Mouse (Mus musculus): ENCODE data around the gene Fubp1.
"Not testable (repeated sequence)": the region's sequence is repeated elsewhere in the genome, so short reads cannot be mapped to it uniquely, and the experiment has no call there.

Gene Fubp1

GRCm38 (mm10) chr3:152192238-152192931, 17.8 kb upstream of the Fubp1 start:
- DNase-seq (ENCODE audit: low read depth, low spot score), result no peak

- DNase-seq (ENCODE audit: low read depth, low spot score), result no peak
These were observed 17.0 kb upstream of the Fubp1 start for GRCm38 (mm10) chr3:152193177-152193576.

- DNase-seq (ENCODE audit: low read depth, low spot score), result peak; percentile 55
These were observed 16.6 kb upstream of the Fubp1 start for GRCm38 (mm10) chr3:152193635-152194097.

- DNase-seq (ENCODE audit: low read depth, low spot score), result not testable (repeated sequence)
These were observed 13.0 kb upstream of the Fubp1 start for GRCm38 (mm10) chr3:152197246-152197645.

DNA sequence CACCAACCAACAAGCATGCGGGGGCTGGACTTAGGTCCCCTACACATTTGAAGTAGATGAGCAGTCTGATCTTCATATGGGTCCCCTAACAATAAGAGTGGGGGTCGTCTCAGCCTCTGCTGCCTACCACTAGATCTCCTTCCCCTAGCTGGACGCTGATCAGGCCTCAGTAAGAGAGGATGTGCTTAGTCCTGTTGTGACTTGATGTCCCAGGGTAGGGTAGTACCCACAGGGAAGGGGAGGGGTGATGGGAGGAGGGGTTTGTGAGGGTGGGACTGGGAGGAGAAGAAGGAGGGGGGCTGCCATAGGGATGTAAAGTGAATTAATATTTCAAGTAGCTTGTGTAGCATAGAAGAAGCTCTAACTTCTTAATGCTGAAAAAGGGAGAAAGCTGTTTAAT, 11.1 kb upstream of the Fubp1 start:
- no peak for DNase-seq (ENCODE audit: low read depth, low spot score)

DNA sequence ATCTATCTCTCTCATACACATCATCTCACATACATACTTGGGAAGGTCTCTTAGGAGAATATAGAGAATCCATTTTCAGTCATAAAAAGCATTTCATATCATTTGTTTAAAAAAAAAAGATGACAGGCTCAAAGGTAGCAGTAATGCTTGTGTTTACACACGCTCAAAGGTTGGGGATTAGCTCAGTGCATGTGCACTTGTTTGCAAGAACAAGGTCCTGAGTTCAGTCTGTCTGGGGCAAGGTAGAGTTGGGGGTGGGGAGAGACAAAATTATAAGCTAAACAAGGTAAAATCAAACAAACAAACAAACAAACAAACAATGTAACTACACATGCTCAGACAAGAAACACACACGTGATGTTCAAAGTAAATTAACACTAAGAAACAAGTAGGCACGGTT, 9.0 kb upstream of the Fubp1 start:
- no peak for DNase-seq (ENCODE audit: low read depth, low spot score)

DNA sequence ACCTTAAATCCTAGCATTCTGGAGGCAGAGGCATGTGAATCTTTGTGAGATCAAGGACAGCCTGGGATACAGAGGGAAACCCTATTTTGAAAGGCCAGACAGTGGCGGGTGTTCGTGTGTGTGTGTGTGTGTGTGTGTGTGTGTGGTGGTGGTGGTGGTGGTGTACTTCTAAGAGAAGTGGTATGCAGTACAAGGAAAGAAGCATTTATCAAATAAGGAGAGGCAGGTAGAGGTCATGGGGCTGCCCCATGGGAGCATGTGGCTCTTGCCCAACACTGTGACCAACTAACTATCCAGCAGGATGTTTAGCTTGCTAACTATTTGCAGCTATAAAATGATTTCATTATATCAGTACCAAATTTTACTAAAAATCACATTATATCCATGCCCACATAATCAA, 8.6 kb upstream of the Fubp1 start:
- no peak for DNase-seq (ENCODE audit: low read depth, low spot score)

- no peak for DNase-seq (ENCODE audit: low read depth, low spot score)
These were observed 7.3 kb upstream of the Fubp1 start for GRCm38 (mm10) chr3:152202942-152203341.

GRCm38 (mm10) chr3:152203411-152203810, 6.8 kb upstream of the Fubp1 start:
- no peak for DNase-seq (ENCODE audit: low read depth, low spot score)

DNA sequence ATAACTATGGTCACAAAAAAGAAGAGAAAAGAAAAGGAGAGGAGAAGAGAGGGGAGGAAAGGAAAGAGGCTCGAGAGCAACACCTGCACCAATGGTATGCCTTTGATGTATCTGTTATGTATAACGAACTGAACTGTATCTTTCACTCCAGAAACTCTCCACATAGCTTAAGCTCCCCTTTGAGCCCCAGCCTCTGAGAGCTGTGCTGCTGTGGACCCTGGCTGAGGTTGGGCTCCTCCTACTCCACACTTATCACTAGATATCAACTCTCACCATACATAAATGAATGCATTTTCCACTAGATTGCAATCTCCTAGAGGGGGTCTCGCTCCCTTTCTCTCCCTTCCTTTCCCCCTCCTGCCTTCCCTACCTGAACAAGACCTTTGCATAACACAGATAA, 6.2 kb upstream of the Fubp1 start:
- no peak for DNase-seq (ENCODE audit: low read depth, low spot score)

DNA sequence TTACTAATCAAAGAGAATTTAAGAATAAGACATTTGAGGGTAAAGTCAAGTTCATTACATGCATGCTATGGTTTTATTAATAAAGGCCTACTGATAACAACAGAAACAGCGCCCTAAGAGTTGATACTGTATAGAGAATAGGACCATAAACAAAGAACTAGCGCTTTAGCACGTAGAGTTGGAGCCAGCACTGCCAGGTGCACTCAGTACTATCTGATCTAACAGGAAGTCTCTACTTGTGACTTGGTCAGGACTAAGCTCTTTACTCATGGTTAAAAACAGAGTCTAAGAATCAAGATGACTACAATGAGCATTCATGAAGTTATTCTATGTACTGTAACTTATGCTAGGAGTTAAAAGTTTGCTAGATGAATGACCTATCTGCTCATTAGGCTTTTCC, 5.6 kb upstream of the Fubp1 start:
- no peak for DNase-seq (ENCODE audit: low read depth, low spot score)

DNA sequence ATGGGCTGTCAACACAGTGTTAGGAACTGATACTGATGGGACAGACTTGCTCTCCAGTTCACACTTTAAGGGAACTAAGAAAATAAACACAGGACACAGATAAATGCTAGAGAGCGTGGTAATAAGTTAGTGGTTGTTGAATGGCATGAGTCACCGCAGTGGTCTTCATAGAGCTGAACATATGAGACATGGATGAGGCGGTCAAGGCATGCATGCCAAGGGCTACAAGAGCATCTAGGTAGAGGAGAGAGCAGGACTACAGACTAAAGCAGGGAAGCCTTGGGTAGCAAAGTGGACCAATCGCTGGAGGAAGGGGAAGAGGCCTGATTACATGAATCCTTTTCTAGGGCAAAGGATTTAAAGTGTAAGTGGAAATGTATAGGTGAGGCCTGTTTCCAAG, 3.1 kb upstream of the Fubp1 start:
- no peak for DNase-seq (ENCODE audit: low read depth, low spot score)

DNA sequence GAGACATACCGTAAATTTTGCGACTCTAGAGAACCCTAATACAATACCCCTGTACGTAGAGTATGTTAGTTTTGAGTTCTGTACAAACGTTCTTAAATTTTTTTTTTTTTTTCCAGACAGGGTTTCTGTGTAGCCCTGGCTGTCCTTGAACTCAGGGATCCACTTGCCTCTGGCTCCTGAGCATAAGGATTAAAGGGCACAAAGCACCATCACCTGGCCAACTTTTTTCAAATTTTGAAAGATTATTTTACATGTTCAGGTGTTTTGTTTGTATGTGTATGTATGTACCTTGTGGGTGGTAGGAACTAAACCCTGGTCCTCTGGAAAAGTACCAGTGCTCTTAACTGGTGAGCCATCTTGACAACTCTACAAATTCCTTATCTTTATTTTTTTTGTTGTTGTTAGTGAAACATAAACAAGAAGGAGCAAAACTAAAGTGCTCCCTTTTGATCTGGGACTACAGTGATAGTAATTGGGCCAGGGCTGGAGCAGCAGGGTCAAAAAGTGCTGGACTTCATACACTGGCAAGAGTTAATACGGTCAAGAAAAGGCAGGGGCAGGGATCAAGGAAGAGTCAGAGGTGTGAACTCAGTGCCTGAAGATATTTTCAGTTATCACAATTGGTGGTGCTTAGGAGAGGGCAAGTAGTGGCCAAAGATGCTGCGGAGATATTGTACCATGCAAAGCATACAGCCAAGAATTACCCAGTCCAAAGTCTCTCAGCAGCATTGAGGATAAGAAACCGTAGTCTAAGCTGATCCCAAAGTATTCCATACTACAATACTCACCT, 1.9 kb upstream of the Fubp1 start:
- DNase-seq (ENCODE audit: low read depth, low spot score), result no peak

GRCm38 (mm10) chr3:152209177-152209966, 850 bp upstream of the Fubp1 start:
- no peak for DNase-seq (ENCODE audit: low read depth, low spot score)

DNA sequence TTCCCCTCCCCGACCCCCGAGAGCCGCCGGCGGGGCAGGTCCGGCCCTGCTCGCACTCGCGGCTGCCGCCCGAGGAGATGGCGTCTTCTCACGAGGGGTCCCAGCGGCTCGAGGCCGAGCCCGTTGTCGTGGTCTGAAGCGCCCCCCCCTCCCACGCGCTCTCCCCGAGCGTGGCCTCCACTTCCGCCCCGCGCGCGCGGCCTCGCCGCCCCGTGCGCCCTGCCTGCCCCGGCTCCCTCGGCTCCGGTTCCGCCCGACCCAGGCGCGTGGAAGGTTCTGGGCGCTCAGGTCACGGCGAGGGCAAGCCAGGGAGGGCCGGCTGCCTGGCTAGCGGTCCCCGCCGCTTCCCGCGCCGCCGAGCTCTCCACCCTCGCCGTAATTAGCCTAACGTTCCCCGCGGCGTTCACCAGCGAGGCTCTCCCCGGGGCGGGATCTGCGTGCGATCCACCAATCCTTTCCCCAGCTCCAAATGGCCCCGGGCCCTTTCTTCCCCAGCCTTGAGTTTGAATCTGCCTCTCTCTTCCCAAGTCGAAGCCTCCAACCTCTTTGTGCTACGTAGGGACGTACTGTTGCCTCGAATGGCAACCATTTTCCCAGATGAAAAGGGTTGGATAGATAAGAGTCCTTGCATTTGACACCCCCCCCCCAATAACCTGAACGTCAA, 638 bp downstream of the Fubp1 start:
- DNase-seq (ENCODE audit: low read depth, low spot score), result no peak

DNA sequence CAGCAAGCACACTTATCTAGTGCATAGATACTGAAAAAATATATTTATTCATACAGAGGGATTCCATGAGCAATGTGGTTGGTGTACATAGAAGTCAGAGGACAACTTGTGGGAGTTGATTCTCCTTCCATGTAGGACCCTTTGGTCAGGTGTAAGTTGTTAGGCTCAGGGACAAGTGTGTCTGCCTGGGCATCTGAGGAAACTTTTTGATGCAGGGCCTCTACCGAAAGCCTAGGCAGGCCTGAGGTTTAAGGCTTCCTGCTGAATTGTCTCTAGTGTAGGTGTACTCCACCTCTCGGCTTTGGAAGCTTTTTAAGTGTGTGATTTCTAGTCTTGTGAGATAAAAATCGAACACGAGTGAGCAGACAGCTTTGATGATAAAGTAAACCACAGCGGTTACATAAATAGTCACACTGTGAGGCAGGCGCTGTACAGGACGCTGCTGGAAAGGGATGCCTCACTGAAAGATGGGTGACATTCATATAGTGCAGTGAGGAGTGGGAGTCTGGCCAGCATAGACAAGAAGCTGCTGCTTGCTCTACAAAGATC, 1.6 kb downstream of the Fubp1 start:
- DNase-seq (ENCODE audit: low read depth, low spot score), result no peak

GRCm38 (mm10) chr3:152213416-152213815, 3.2 kb downstream of the Fubp1 start:
- no peak for DNase-seq (ENCODE audit: low read depth, low spot score)

- no peak for DNase-seq (ENCODE audit: low read depth, low spot score)
These were observed 14.7 kb downstream of the Fubp1 start for GRCm38 (mm10) chr3:152224918-152225317.

- DNase-seq (ENCODE audit: low read depth, low spot score), result no peak
These were observed 15.7 kb downstream of the Fubp1 start for GRCm38 (mm10) chr3:152225906-152226305.

GRCm38 (mm10) chr3:152228843-152229242, 18.6 kb downstream of the Fubp1 start:
- no peak for DNase-seq (ENCODE audit: low read depth, low spot score)

DNA sequence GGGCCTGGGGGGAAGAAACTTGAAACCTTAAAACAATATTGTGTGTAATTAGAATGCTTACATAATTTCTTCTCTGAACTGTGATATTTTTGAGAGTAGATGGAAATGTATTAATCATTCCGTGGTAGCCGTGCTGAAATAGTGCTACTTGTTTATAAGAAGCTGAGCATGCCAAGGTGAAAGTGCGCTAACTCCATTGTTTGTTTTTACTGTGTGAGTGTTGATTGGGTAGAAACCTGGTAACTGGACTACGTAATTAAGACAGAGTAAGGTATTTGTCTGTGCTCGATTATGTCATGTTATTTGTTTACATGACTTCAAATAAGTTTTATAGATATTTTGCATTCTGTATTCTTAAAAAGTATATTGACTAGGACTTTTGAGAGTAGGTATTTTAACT, 19.0 kb downstream of the Fubp1 start:
- no peak for DNase-seq (ENCODE audit: low read depth, low spot score)

Measured in WW6 (cell line).